Mouse (Mus musculus): ENCODE measurements at regions not wholly inside any gene's neighbourhood (a gene's known extent, or its start where the extent isn't known, plus 50 kb on each side); places are given as distances from the start of the nearest gene placed in this dataset.
"Not testable (repeated sequence)": the region's sequence is repeated elsewhere in the genome, so short reads cannot be mapped to it uniquely, and the experiment has no call there.

DNA sequence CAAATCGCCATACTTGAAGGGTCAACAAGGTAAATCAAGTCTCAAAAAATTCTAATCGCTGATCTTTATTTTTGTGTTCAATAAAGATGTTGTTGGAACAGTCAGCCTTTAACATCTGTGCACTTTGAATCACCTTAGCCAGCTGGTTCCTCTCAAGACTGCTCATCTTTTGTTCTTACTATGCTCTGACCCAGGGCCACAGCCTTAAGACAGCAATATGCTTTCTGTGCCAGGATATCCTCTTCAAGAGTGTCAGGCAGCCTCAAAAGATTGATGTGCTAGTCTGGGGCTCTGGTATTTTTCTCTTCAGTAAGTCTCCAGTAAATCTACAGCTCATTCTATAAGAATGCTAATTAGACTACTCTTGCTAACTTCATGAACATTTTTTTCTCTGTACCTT lies 199.9 kb downstream of the Dph6 start:
- DNase-seq (ENCODE audit: extremely low spot score in 1 of 2, low spot score in 1 of 2): no peak

DNA sequence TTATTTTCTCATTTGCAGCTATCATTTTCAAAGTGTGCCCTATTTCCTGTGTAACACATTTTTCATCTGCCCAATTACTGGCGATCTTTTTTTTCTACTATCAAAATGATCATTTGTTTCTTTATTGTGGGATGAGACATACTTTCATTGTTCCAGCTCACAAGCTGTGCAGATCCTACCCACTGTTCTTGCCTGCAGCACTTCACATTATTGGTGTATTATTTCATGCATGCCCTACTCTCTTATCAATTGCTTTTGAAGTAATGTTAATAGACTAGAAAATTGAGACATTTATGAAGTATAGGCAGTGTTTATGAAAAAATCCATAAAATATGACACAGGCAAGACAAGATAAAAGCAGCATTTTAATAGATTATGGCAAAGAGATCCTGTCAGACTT lies 204.6 kb downstream of the Dph6 start:
- DNase-seq (ENCODE audit: extremely low spot score in 1 of 2, low spot score in 1 of 2): no peak

DNA sequence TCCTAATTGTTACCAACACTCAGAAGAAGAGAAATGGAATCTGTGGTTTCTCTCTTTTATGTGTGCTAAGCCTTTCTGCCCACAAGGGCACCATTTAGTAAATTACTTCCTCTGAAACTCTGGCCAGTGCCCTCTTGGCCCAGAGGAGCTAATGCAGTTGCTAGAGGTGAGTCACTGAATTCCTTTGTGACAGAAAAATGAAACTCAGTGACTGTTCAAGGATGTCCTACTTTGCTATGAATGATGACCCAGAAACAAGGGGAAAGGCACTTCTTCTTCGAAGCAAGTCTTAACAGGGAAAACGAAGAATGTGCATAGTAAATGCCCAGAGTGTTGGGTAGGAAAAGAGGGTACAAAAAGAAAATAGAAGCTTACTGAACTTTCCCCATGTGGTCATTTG lies 211.0 kb downstream of the Dph6 start:
- no peak for DNase-seq (ENCODE audit: extremely low spot score in 1 of 2, low spot score in 1 of 2)

DNA sequence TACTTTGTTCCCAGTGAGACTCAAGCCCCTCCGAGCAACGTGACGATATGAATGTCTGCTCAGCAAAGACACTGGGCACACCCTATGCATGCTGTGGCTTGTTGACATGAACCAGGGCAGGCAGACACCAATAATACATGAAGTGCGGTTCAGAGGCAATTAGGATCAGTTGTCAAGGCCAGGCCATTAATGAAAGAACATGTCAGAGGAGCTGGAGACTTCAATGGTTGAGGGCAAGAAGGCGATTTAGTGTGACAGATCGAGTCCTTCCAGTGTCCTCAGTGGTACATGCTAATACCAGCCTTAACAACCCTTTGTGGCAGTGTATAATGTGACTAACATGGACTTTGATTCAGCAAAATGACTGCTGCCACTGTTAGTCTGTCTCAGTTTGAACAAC lies 213.8 kb downstream of the Dph6 start:
- DNase-seq (ENCODE audit: extremely low spot score in 1 of 2, low spot score in 1 of 2): no peak

DNA sequence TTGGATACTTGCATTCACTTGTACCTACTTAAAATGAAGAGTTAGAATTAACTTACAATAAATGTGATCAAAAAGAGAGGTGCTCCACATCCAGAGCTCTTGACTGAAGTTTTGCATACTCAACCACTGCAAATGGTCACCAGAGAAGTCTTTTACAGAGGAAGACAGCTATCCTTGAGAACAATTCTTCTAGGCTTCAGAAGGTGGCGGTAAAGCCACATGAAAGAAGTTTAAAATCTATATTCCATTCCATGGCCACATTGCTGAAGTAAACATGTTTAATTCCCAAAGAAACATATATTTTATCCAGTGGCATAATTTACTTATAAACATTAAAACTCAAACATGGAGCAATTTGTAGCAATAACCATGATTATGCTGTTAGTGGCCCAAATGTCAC lies 215.1 kb downstream of the Dph6 start:
- peak in 1 of 2 experiments; percentile 63 for DNase-seq (ENCODE audit: extremely low spot score in 1 of 2, low spot score in 1 of 2)

DNA sequence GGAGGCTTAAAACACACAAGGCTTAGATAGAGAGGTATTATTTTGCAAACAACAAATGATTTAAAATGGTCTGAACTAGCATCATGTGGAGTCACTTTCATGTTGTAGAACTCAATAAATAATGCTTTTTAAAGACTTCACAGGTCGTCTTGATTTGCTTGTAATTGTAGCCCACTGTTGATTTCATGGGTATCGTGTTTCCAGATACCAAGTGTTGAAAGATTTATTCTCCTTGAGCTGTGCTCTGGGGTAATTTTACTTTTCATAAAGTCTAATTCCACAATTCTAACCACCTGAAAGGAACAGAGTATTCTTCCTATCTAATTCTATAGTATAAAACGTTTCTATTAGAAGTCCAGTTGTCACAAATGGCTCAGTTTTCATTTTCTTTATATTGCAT lies 216.7 kb downstream of the Dph6 start:
- DNase-seq (ENCODE audit: extremely low spot score in 1 of 2, low spot score in 1 of 2): no peak

DNA sequence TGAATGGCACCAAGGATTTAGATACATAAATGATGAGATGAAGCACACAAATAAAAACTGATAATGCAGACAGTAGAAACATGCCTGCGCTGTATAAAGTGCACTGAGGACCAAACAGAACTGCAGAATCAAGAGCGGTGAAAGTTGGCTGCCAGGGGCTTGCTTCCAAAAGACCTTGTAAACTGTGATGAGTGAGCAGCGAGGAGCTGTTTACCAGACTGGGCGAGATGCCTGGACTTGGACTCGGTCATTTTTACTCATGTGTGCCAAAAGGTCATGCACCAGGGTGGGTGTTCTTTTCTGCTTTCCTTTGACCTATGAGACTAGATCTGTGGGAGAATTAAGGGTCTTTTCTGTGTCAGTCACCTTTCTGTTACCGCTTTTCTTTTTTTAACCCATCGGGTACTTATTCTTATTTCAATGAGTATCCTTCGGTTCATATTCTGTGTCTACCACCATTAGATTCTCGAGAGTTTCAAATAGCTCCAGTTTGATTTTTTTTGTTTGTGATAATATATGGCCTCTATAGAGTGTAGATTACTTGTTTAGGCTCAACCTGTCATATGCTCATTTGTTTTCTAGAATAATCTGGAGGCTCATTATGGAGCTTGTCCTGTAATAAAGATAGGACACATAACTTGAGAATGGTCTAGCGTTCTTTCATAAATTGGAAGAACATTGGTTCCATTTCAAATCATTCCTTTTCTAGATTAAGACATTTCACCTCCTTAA lies 226.3 kb upstream of the Zfp770 start:
- peak in 1 of 2 experiments; percentile 44 for DNase-seq (ENCODE audit: extremely low spot score in 1 of 2, low spot score in 1 of 2)

DNA sequence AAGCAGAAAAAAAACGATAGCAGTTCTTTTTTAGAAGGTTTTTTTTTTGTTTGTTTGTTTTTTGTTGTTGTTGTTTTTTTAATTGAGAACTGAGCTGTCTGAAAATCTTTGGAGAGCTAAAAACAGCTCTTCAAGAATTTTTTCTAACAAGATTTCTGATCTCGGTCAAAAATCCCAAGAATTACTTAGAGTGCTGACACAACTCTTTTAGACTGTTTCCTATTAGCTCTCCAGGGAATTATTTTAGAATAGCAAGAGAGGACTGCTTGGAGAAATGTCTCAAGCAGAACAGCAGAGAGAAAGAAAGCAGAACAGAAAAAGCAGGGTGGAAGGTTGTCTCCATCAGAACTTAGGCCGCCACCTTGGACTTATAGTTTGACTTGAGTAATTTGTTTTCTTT lies 218.1 kb upstream of the Zfp770 start:
- no peak for DNase-seq (ENCODE audit: extremely low spot score in 1 of 2, low spot score in 1 of 2)

DNA sequence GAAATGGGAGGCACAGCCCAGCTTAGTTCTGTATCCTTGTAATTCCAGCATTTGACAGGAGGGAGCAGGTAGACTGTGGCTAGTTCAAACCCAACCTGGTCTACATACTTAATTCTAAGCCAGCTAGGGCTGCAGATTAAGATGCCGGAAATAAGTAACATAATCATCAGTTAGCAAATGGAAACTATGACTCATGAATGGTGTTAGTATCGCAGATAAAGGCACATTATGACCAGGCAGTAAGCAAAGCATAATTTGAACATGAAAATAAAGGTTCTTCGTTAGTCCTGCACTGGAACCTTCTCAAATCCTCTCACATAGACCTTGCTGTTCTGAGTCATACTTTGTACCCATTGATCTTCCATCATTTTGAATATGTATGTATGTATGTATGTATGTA lies 211.7 kb upstream of the Zfp770 start:
- no peak for DNase-seq (ENCODE audit: extremely low spot score in 1 of 2, low spot score in 1 of 2)

DNA sequence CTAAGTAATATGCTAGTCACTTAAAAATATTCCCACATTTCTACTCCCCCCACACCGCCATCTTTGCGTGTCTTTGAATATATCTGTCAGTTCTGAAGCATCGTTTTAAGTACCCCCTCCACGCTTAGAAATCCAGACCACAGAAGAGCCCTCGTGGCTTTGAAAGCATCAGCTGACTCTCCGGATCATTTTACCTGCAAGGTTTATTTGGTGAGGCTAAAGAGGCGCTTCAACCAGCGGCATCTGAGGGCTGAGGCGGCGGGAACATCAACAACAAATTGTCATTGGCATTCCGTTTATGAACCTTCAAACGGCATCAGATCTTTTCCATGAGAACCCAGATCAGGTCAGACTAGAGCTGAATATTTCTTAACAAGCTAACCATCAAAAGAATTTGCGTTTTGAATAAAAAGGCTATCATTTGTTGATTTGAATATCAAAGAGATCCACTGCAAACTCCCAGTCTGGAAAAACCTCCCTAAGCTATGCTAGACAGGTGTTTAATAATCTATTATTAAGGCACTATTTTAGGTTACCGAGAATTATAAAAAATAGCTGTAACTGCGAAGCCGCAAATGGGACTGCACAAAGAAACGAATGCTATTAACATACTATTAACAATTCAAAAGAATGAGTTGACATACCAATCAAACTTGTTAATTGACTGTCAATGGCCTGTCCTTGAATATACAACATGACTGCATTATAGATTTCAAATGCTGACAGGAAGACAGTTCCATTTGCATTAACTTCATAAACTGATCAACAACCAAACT lies 210.9 kb upstream of the Zfp770 start:
- DNase-seq (ENCODE audit: extremely low spot score in 1 of 2, low spot score in 1 of 2): peak in 1 of 2 experiments; percentile 5

DNA sequence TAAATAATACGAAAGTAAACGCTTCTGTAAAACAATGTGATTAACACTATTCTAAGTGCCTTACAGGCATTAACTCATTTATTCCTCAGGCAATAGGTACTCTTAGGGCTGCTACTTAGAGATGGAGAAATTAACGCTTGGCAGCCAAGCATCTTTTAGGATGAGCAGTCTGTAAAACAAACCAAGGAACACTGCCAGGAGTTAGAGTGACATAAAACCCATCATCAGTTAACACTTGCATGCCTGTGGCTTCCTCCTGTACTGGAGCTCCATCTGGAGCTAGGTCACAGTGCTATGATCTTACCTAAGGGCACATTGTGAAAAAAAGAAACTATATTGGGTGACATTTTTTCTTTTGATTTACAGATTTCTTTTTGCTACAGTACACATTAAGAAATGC lies 209.4 kb upstream of the Zfp770 start:
- DNase-seq (ENCODE audit: extremely low spot score in 1 of 2, low spot score in 1 of 2): no peak

DNA sequence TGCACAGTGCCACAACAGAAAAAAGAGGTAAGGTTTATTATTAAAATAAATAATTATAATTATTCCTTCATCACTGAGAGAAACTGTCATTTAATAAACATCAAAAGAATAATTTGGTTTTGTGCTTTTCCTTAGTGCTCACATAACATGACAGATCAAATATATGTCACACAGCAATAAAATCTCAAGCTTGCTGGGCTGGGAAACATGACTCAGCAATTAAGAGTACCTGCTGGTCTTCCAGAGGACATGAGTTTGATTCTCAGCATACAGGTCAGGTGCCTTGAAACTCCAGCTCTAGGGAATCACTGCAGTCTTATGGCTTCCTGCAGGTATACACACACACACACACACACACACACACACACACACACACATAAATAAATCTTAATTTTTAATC lies 208.3 kb upstream of the Zfp770 start:
- no peak for DNase-seq (ENCODE audit: extremely low spot score in 1 of 2, low spot score in 1 of 2)

DNA sequence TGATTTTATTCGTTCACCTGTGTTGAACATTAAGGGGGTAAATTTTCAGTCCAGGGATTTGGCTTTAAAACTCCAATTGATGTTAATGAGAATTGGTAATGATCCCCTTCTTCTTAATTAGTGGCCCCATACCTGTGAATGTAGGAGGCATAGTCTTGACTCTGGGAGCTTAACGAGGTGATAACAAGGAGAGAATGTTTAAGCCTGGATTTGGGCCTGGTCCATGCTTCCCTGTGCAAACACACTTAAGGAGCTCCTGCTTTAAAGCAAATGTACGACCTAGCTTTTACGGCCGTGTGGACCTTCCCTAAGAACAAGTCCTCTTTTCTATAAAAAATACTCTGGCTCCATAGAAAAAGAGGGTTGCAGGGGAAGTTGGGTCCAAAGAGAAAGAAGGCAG lies 206.1 kb upstream of the Zfp770 start:
- DNase-seq (ENCODE audit: extremely low spot score in 1 of 2, low spot score in 1 of 2): no peak

DNA sequence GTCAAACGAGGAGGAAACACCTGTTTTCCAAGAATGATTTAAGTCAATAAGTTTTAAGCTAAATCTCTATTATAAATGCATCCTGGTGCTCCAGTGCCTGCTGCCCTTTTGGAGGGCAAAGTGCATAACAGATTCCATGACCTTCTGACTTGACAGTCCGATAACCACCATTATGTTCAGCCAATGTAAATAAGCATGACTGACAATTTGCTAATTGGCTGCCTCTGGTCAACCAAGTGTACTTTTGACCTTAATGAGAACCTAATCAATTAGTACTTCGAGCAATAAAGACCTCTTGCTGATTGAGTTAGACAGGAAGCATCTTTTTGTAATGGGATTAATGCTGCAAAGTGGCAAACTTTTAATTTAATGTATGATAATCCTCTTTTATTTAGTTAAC lies 183.3 kb upstream of the Zfp770 start:
- DNase-seq (ENCODE audit: extremely low spot score in 1 of 2, low spot score in 1 of 2): no peak

DNA sequence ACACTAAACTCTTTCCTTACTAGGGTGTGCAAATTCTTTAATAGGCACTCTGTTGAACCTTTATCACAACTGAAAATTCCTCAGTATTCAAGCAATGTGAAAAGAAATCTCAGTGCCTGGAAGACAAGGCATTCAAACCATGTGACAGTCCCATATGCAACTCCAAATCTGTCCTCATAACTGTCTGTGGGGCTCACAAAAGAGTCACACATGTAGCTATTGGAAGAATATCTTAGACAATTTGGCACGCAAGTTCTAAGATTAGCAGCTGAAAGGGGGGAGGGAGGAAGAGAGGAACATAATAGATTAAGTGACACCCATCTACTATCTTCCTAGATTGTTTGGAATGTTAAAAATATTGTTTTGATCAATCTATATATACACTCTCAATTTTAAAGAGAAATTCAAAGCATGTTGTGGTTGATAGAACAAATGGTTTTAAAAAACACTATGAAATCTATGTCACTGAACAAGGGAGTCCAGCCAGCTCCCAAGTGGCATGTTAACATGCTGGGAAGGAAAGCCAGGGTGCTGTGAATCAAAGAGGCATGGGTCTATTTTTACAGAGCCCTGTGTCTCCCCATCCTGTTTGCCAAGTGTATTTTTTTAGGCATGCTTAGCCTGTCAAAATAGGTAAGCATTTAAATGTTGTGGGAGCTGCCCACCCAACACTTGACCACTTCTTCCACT lies 177.7 kb upstream of the Zfp770 start:
- no peak for DNase-seq (ENCODE audit: extremely low spot score in 1 of 2, low spot score in 1 of 2)

DNA sequence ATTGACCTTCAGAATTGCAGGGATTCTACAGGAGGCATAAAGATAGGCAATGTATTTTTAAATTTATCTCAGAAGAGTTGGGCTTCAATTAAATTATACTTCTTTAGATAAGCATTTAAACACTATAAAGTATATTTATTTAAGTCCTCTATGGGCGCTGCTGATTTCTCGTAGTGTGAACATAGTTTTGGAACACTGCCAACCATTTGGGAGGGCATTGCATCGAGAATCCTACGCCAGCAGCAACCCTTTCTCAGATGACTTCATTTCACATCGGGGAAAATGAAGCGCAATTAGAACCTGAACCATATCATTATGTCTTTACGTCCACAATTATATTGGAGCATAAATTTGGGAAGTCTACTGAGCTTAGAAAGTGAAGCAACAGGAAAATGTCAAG lies 172.2 kb upstream of the Zfp770 start:
- no peak for DNase-seq (ENCODE audit: extremely low spot score in 1 of 2, low spot score in 1 of 2)

DNA sequence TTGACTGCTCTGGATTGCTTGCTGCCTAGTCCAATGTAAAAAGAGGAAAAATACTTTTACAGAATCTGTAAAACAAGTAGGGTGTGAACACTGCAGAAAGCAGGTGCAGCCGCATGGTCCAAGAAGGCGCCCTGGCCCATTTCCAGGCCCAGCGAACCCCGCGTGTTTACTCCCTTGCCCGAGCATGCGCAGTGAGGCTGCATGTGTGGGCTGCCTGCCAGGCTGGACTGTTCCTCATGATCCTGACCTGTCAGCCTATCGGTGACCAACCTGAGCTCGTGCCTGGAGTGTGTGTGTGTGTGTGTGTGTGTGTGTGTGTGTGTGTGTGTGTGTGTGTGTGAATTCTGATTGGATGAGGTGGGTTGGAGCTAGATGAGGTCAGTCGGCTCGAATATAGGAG lies 152.6 kb upstream of the Zfp770 start:
- DNase-seq (ENCODE audit: extremely low spot score in 1 of 2, low spot score in 1 of 2): not testable (repeated sequence)

DNA sequence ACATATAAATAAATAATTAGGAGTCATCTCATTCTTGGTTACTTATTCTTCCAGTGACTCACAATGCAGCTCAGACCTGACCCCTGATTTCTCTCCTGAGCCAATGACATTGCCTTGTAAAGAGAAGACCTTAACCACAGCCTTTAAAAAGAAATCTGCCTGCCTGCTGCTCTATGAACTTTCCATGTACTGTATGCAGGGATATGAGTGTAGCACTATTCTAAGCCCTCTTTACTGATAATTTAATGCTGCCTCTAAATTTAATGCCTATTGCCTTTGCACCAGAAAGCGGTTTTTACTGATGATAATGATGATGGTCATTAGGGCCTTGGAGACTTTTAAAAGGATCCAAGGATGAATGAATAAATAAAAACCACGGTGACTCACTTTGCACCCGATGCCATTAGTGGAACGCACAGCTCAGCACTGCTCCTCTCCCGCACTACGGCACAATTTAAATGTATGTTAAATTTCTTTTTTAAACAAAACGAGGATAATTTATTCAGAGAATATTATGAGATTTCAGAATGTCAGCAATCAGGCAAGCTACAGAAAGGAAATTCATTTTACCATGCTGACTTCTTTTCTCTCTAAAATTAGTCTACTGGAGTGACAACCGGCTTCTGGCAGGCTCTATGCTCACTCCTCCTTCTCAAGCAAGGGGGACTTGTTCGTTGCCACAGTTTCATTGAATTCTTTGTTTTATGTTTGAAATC lies 139.5 kb upstream of the Zfp770 start:
- peak in 1 of 2 experiments; percentile 42 for DNase-seq (ENCODE audit: extremely low spot score in 1 of 2, low spot score in 1 of 2)

DNA sequence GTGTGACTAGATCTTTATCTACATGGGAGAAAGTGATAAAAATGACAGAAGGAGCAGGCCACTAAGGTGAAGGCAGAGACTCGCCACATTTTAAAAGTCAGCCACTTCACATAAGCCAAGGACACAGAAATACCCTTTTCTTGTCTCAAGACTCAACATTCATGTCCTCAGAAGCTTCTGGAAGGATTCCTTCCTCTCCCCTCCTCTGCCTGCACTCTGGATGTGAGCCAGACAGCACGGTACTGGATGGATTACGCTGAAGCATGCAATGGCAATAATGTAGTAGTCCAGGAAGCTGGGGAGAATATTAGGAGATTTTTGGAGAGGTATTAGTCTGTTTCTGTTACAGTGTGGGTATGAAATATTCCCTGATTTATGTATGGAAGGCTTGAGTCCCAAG lies 100.5 kb upstream of the Zfp770 start:
- no peak for DNase-seq (ENCODE audit: extremely low spot score in 1 of 2, low spot score in 1 of 2)

DNA sequence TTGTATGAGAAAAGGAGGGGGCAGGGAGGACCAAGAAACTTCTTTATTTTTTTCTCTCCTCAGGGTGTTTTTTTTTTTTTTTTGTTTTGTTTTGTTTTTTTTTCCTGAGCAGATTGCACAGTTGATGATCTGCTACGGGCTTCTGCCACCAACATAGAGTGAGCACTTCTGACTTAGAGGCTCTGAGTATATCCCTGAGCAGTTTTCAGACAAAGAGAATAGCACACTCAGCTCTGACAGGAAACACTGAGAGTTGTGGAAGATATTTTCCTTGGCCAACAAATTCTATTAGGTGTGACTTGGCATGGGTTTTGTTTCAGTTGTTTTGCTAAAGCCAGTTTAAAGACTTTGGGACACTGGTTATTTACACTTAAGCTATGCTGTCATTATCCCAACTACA lies 93.8 kb upstream of the Zfp770 start:
- no peak for DNase-seq (ENCODE audit: extremely low spot score in 1 of 2, low spot score in 1 of 2)

DNA sequence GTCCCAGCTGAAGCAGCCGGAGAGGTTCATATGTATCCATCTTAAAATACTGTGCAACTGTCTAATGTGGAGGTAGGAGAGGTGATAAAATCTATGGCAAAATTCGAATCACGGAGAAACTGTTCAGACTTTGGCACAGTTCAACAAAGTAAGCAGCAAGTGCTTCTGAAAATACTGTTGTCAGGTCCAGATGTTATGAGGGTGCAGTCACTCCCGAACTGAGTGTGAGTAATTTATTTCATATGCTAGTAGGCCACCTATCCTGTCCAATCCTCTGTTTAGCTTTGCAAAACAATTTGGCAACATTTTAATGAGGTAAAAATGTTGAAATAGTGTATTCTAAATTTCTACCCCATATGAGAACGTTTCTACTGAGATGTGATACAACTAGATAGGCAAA lies 90.1 kb upstream of the Zfp770 start:
- DNase-seq (ENCODE audit: extremely low spot score in 1 of 2, low spot score in 1 of 2): no peak
